Mouse (Mus musculus): ENCODE results near the gene Mrps18b. TPM values are rescaled to one million over a fixed set of nuclear protein-coding genes. Genes with fewer than 3 reads are reported as not detected.

The Mrps18b gene
- total RNA-seq, 2 experiments from 2014 or later, result 52.8 to 56.2 TPM

DNA sequence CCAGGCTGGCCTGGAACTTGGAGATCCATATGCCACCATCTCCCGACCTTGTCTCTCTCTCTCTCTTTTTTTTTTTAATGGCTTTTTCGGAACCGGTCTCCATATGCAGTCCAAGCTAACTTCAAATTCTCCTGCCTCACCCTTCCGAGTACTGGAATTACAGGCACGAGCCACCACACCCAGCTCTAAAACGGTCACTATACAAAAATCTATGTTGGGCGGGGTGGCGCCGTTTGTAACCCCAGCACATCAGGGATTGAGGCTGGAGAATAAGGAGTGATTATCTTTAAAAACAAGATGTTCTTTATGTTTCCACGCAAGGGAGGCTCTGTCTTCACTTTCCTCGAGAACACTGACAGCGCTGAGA, 55.4 kb downstream of the Mrps18b start:
- no peak for DNase-seq
- intact Hi-C loops (cut with DNase I), result loop anchor here (2.0 kb wide), 1 partner anchor 16 kb away; no protein-coding TSS in a partner anchor

Small RNA genes within 50 kb of the gene (microRNA-seq; reads per million reads assigned to microRNA genes)
- 0.71 to 1.7 reads per million in 2 experiments for gene Gm28033
- 0 to 0.70 reads per million in 2 experiments for gene Mir1894
- 33.6 to 71.3 reads per million in 2 experiments for gene Mir877

Other genes starting within 250 kb of the Mrps18b start
- 10 to 100 TPM; 25.2 to 34.0 TPM for gene Vars2, start 248.8 kb downstream of the Mrps18b start, total RNA-seq (2021)
- gene Gtf2h4, start 242.7 kb downstream of the Mrps18b start, total RNA-seq (2021), result 10 to 100 TPM; 15.5 to 18.7 TPM
- 10 to 100 TPM; 56.8 to 66.6 TPM for gene Ddr1, start 211.8 kb downstream of the Mrps18b start, total RNA-seq (2021)
- gene Ier3, start 94.7 kb downstream of the Mrps18b start, total RNA-seq (2021), result 10 to 100 TPM; 18.7 to 25.9 TPM
- gene Flot1, start 93.2 kb downstream of the Mrps18b start, total RNA-seq (2021), result 100 to 1,000 TPM; 114 to 124 TPM
- 100 to 1,000 TPM; 358 to 363 TPM for gene Tubb5, start 78.1 kb downstream of the Mrps18b start, total RNA-seq (2021)
- 10 to 100 TPM; 20.4 to 22.1 TPM for gene Mdc1, start 74.9 kb downstream of the Mrps18b start, total RNA-seq (2021)
- gene Nrm, start 55.1 kb downstream of the Mrps18b start, total RNA-seq (2021), result 10 to 100 TPM; 12.6 to 13.5 TPM
- gene Ppp1r18, start 50.8 kb downstream of the Mrps18b start, total RNA-seq (2021), result 10 to 100 TPM; 27.9 to 29.6 TPM
- 10 to 100 TPM; 24.7 to 29.2 TPM for gene Dhx16, start 36.6 kb downstream of the Mrps18b start, total RNA-seq (2021)
- 10 to 100 TPM; 64.8 to 69.8 TPM for gene 2310061I04Rik, start 19.0 kb downstream of the Mrps18b start, total RNA-seq (2021)
- 10 to 100 TPM; 12.1 to 16.3 TPM for gene Atat1, start 6.3 kb downstream of the Mrps18b start, total RNA-seq (2021)
- gene Ppp1r10, start within 50 bp of the Mrps18b start, total RNA-seq (2021), result 10 to 100 TPM; 43.3 to 45.1 TPM
- gene Abcf1, start 53.4 kb upstream of the Mrps18b start, total RNA-seq (2021), result 10 to 100 TPM; 64.0 to 67.4 TPM
- gene Gnl1, start 63.5 kb upstream of the Mrps18b start, total RNA-seq (2021), result 10 to 100 TPM; 32.8 to 33.1 TPM
- 10 to 100 TPM in 1 of 2 experiments, 1 to 10 TPM in 1; 7.9 to 11.0 TPM for gene Prr3, start 63.8 kb upstream of the Mrps18b start, total RNA-seq (2021)
- 1 to 10 TPM; 2.2 to 3.3 TPM for gene H2-T24, start 104.2 kb upstream of the Mrps18b start, total RNA-seq (2021)
- 10 to 100 TPM; 16.6 TPM for gene H2-T23, start 116.5 kb upstream of the Mrps18b start, total RNA-seq (2021)
- 10 to 100 TPM; 11.0 to 11.8 TPM for gene H2-T22, start 126.4 kb upstream of the Mrps18b start, total RNA-seq (2021)
- gene Gm6034, start 126.6 kb upstream of the Mrps18b start, total RNA-seq (2021), result under 1 TPM in 1 of 2 experiments, not detected in 1; 0.15 TPM
- 1 to 10 TPM; 2.1 to 2.4 TPM for gene Gm11127, start 142.0 kb upstream of the Mrps18b start, total RNA-seq (2021)
- gene Gm19684, start 205.3 kb upstream of the Mrps18b start, total RNA-seq (2021), result under 1 TPM in 1 of 2 experiments, not detected in 1; 0.26 TPM
- not detected for gene Gm7030, start 213.0 kb upstream of the Mrps18b start, total RNA-seq (2021)

Measured in heart, postnatal 10 days (tissue).